Mouse (Mus musculus): ENCODE results near the gene Arhgap21.

Gene Arhgap21

DNA sequence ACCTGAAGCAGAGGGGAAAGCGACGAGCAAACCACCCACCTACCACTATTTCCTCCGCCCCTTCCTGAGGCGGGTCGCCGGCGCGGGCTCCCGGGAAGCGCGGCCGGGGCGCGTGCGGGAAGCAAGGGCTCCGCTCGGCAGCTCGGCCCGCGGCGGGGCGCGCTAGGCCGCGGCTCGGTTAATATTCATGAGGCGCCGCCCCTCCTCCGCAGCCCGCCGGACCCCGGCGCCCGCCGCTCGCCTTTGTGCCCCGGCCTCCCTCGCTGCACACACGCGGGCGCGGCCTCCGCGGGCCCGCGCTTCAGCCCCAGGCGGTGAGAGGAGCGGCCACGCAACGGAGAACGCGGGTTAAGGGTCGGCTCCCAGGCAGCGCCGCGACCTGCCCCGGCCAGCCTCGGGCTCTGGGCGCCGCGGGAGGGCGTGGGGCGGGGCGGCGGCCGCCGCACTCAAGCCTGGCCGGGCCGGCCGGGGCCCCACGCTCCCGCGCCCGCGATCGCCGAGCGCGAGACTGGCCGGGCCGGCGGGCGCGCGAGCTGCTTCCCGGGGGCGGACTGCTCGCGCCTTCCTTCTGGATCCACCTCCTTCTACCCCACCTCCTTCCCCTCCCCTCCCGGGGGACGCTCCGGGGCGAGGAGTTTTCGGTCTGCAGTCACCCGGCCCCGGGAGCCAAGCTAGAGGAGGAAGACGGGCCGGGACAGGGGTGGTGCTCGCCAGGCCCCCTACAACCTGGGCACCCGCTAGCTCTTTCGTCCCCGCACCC, at the start of gene Arhgap21:
Gene Arhgap21 (minus strand): TSS at position 441 of the 760 bp plus-strand sequence.
- DNase-seq (ENCODE audit: low spot score in 2 of 2): peak; percentile 74 to 79

DNA sequence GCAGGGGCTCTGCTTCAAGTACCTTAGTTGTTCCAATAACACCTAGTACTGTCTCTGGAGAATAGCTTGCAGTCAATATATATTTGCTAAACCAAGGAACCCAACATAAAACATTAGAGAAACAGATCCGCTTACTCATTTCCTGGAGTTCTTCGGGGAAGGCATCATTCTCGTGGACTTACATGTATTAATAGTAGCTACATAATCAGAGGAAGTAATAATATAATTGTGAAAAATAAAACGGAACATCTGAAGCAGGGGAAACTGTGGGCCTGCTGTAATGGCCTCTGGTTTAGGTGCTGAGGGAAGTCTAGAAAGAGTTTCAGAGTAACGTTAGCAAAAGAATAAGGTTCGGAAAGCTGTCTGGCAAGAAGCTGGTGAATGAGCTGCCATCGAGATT, 47.9 kb upstream of the Arhgap21 start:
- DNase-seq (ENCODE audit: low spot score in 2 of 2): no peak

DNA sequence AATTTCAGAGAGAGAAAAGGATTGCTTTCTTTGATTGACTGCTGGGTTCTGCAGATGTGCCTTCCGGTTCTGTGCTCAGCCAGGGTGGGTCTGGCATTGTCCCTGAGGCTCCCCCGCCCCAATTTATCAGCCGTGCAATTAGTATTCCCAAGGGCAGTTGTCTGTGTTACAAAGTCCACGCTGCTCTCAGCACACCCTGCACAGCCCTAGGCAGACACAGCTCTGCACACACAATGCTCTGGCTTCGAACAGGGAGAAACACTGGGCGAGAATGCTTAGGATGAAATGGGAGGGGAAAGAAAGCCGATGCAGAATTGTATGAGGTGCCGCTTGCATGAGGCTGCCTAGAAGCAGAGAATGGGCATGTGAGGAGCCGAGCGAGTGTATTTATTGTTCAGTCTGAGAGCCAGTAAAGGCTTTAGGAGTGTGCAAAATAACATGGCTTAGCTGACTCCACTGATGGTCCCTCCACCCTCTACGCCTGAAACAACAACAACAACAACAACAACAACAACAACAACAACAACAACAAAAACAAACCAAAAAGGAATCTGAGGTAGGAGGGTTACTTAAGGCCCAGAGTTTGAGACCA, 42.2 kb upstream of the Arhgap21 start:
- DNase-seq (ENCODE audit: low spot score in 2 of 2): no peak

DNA sequence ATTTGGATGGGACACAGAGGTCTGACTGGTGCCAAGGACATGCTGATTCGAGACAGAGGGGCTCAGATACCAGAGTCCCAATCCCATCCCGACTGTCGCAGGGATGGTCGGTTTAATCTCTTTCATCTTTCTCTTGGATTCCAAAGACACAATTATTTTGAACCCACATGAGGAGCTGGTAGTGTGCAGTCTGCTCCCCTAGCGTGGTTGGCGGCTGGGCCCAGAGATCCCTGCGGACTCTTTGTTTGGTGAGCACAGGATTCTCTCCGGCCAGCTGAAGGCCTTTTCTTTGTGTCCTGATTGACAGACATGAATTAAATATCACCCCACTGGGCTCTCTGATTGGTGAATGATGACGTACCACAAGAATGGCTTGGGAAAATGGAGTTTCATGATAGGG, 41.5 kb upstream of the Arhgap21 start:
- DNase-seq (ENCODE audit: low spot score in 2 of 2): no peak

DNA sequence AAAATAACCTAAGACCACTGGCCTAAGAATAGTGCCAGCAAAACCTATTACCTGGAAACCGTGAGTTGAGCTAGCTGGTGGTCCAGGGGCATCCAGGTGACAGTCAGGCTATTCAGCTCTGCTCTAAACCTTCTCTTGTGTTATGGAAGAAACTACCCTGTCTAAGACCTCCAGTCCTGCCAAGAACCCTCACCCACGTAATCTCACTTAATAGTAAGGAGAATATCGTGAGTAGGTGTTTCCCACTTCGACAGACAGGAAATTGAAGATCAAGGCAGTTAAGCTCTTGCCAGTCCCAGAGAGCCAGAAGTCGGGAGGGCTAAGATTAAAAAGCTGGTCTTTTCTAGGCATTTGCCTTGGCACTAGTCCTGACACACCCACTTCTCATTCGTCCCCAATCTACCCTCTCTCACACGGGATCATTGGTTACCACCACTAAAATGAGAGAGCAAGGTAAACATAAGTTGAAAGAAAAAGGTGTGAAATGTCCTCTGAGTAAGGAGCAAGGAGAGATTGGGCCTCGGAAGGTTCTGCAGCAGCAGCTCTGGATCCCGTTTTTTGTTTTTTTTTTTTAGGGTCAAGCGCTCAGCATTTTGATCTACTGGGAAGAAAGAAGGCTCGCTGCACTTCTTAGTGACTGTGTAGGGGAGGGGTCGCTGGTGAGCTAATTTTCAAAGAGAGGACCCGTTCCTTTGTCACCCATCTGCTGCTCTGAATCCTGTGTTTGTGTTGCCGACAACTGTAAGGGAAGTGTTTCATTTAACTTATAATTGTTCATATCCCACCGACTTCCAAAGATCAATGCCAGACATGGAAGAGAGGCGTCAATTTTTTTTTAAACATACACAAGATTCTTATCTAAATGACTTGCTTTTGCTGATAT, 40.8 kb upstream of the Arhgap21 start:
- DNase-seq (ENCODE audit: low spot score in 2 of 2): no peak

DNA sequence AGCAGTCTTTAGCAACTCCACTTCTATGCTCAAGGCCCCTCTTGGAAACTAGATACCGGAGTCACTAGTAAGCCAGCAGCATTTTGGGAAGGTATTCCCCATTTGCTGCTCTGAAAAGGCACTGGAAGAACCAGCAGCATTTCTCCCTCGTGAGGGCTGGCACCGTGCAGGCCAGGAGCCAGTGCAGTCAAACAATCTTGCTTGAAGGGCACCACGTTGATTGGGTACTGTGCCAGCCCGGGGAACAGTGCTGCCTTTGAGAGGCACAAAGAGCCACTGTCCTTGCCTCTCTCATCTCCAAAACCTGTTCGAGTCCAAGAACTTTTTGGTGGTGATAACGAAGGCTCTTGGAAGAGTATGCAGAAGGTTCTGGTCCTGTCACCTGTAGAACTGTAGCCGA, 33.9 kb upstream of the Arhgap21 start:
- no peak for DNase-seq (ENCODE audit: low spot score in 2 of 2)

DNA sequence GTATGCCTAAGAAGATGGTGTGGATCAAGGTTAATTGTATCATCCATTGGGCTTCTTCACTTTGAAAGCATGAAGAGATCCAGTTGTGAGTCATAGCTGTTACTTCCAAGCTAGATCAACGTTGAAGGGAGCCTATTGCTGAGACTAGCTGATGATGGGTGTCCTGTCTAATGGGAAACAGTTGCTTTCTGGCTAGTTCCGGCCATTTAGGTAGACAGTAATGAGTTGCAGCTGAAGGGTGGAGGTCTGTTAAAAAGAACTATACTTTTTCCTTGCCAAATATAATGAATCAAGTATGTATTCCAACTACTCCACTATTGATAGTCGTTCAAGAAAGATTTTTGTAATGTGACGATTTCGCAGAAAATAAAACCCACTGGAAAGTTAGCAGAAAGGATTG, 32.5 kb upstream of the Arhgap21 start:
- no peak for DNase-seq (ENCODE audit: low spot score in 2 of 2)

DNA sequence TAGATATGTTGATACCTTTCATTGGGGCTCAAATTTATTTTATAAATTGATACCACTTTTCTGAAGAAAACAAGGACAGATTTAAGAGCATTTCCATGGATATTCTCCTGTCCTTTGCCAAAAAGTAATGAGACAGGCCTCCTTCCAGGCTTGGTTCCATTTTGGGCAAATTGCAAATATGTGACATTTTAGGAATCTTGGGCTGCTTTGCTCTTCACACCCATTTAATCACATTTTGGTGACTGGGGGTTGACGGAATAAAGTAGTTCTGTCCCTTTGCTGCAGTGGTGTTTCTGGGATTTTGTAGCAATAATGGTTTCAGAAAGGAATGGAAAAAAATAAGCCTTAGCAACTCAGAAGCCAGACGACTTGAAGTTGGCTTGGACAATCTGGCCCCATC, 26.9 kb upstream of the Arhgap21 start:
- no peak for DNase-seq (ENCODE audit: low spot score in 2 of 2)

DNA sequence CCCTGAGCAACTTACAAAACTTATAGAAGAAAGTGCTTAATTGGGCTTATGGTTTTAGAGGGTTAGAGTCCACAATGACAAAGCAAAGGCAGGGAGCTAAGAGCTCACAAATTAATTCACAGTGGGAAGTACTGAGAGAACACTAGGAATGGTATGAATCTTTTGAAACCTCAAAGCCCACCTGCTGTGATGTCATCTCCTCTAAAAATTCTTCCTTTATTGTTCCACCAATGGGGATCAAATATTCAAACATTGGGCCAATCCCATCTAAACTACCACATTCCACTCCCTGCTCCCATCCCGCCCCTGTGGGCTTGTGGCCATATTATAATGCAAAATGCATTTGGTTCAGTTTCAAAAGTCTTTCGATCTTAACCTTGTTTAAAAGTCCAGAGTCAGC, 22.8 kb upstream of the Arhgap21 start:
- DNase-seq (ENCODE audit: low spot score in 2 of 2): no peak

DNA sequence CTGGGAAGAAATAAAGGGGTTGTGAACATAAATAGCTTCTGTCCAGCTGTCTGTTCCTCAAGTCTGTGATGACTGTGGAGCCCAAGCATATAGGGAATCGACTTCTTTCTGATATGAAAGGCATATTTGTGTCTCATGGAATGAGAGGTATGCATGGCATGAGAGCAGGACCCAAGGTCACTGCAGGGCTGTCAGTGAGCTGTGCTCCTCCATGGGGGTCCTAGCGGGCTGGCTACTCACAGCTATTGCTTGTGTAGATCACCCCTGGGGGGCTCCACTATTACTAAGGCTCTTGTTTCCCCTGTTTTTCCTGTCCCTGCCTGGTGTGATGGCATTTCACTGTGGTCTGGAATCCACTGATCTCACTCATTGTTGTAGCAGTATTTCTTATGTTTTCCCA, 22.2 kb upstream of the Arhgap21 start:
- no peak for DNase-seq (ENCODE audit: low spot score in 2 of 2)

DNA sequence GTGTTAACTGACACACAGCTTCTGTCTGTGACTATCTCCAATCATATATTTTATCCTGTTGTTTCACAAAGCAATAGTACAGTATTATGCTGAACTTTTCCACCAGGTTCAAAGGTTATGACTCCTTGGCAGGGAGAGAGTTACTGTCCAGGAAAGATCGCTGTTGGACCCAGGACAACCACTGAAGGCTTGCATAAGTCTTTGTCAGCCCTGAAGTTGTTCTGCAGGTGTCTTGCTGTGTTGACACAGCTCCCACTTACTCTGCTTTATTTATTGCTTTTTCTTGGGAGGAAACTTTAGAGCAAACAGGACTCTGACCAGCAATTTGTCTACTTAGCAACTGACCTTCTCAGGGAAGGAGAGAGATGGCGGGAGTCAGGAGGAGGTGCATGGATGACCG, 21.4 kb upstream of the Arhgap21 start:
- no peak for DNase-seq (ENCODE audit: low spot score in 2 of 2)

DNA sequence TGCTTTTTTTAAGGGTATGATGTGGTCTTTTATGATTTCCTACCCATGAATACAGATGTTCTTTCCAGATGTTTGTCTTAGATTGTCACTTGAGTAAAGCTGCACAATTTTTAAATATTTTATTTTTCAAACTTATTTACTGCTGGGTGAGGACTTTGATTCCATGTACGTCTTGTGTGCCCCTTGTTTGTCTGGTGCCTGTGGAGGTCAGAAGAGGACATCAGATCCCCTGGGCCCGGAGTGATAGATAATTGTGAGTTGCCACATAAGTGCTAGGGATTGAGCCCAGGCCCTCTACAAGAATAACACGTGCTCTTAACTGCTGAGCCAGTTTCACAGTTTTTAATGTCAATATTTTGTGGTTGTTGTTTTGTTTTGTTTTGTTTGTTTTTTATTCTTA, 19.1 kb upstream of the Arhgap21 start:
- no peak for DNase-seq (ENCODE audit: low spot score in 2 of 2)

DNA sequence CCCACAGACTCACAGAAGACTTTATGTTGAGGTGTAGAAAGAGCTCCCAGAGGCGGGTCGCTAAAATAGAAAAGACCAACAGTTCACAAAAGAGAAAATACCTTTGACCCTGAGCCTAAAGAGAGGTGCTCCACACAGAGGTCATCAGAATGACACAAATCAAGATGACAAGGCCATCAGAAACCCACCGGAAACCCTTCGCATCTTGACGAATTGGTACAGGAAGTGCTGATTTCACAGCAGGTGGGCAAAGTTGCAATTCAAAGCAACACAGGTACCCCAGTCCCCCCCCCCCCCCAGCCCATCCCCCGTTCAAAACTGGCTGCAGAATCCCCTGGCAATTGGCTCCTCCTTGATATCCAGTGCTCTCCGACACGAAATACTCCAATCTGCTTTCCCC, 10.0 kb upstream of the Arhgap21 start:
- DNase-seq (ENCODE audit: low spot score in 2 of 2): no peak

DNA sequence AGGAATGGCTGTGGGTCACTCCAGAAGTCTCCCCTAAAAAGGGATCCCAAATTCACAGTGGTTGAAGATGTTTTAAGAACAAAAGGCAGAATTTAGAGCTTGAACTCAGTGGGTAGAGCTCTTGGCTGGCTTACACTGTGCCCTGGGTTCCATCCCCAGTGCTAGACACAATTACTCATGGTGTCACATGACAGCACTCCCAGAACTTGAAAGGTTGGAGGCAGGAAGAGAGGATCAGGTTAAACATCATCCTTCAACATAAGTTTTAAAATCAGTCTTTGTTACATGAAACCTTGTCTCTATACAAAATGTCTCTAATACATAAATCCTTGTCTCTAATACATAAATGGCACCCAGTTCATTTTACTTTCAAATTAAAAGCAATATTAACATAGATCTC, 8.4 kb upstream of the Arhgap21 start:
- no peak for DNase-seq (ENCODE audit: low spot score in 2 of 2)

DNA sequence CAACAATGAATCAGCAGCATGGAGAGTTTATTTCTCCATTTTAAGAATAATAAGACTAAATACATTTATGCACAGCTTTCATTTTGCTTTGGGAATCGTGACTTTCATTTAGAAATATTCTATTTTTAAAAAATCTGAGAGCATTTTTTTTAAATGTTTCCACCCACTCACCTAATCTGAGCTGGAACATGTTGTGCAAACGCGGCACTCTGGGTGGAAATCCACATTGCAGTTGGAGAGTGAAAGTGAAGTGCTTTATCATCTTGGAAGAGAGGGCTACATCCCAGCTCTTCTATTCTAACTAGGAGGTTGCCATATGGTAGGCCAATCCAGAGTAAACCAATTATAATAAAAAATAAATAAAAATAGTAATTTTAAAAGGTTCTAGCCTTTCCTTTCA, 4.8 kb upstream of the Arhgap21 start:
- DNase-seq (ENCODE audit: low spot score in 2 of 2): no peak

DNA sequence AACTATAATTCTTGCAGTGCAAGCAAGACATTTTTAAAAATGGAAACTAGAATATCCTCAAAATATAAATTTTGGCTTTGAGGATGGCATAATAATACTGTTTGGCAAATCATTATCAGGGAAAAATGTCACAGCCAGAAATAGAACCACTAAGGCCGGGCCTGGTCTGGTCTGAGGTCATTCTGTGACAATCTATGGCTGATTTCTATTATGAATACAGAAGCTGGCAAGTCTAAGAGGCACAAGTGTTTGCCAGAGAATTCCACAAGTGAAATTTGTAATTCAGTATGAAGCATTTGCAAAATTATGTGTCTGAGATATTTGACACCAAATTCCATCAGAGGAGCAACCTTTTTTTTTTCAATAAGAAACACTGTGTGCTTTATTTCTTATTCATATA, 3.5 kb upstream of the Arhgap21 start:
- no peak for DNase-seq (ENCODE audit: low spot score in 2 of 2)

DNA sequence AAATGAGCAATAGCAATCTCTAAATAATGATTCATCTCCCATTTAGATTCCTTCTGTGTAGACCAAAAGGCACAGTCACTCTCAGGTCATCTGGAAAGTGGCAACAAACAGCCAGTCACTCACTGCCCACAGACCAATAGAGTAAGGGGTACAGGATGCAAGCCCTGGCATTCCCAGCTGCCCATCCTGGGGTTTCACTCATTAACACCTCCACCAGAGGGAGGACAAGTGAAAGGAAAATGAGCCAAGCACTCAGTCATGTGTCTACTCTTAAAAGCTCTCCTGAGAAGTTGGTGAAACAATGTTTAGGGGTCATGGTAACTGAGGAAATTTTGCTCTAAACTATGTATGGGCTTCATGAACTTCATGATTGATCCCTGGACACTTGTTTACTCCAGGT, 2.9 kb upstream of the Arhgap21 start:
- DNase-seq (ENCODE audit: low spot score in 2 of 2): no peak

DNA sequence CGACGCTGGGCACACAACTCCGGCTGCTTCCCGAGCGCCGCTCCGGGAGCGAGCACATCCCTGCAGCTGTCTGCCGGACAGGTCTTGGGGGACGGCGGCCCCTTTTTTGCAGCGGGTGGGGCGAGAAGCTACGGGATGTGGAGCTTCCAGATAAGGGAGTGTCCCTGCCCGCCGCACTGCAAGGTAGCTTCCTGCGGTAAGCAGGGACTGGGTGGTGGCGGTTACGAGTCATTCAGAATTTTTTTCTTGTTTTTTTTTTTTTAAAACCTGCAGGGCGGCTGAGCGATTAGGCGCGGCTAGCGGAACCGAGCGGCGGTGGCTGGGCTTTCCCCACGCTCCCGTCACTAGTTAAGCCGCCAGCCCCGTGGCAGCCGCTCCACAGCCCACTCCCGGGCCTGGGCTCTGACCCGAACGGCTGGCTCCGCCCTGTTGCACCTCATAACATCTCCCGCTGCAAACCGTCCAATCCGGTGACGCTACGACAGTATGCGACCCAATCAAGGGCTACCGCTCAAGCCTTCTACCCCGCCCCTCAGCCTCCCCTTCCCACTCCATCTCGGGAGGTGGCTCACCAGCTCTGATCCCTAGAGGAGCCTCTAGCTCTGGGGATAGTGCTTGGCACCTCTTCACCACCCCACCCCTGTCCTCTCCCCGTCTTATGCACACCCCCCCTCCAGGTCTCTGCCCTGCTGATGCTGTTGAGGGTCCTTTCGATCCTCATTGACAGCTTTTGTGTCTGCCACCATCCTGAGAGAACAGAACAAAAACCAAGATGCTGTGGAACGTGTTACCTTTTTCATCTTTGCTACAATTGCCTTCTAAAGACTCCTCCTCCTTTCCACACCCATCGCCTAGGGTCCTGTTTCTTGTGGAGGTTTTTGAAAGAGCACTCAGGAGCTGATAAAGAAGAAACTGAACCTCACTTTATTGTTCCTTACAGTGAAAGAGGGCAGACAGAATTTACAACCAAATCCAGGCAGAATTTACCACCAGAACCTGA, 820 bp upstream of the Arhgap21 start:
- DNase-seq (ENCODE audit: low spot score in 2 of 2): peak; percentile 76 to 92

DNA sequence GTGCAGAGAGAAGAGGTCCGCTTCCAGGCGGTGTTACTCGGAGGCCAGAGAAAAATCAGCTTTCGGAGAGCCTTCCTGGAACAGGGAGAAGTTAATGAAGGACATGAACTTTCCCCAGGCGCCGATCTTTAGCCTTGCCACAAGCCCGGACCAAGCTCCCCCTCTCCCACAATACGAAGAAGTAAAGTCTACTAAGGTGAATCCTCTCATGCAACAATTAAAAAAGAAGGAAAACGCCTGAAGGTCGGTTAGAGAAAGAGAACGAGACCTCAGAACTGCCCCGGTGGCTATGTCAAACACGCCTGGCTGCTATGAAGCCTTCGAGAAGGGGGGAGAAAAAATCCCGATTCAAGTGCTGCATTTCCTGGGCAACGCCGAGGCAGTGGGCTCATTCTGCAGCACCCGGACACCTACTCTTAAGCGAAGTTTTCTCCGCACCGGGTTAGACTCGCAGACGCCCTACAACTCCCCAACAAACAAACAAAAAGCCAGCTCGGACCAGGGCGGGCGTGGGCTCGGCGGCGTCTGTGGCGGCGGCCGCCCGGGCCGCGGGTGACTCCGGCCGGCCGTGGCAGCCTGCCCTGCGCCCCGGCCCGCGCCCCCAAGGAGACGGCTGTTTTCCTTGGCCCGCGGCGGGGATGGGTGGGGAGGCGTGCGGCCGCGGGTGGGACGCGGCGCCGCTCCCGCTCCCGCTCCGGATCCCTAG, 882 bp downstream of the Arhgap21 start:
- peak; percentile 12 to 47 for DNase-seq (ENCODE audit: low spot score in 2 of 2)

DNA sequence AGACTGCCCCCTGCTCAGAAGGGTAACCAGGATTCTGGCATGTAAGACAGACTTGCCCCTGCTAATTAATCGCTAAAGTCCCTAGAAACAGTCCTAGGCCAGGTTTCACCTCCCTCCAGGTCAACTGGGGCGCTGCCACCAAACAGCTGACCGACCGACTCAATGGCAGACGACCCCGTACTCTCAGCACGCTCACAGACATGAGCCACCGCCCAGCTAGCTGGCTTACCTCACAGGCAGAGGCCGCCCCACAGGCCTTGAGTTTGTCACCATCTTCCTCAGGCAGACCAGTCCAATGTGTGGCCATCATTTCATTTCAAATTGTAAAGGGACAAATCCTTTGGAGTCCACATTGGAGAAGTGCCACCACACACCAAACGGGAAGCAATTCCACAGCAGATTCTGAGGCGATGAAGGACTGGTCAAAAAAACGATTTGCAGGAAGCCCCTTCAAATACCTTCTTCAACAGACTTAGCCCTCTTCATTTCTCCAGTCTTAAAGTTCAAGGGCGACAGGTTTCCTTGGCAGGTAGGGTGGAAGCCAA, 1.5 kb downstream of the Arhgap21 start:
- DNase-seq (ENCODE audit: low spot score in 2 of 2): peak in 1 of 2 experiments; percentile 3

All from urinary bladder, adult 18-20 months (tissue).